Mouse (Mus musculus) CH12.LX (cell line): ENCODE data around the gene Camta1.

ENCODE experiments used
- CTCF ChIP-seq, 2 experiments: IDR thresholded peaks in 1 of 2; conservative IDR thresholded peaks in 1 of 2; 2 replicates each; pipeline ENCODE4 v1.5.1; 2011 to 2012; ENCODE audit warnings: low read depth in 2 of 2, low read length in 2 of 2, improper control_type of control experiment in 1 of 2, inconsistent platforms in 1 of 2, mild to moderate bottlenecking in 1 of 2, moderate library complexity in 1 of 2
- ELF1 ChIP-seq: IDR thresholded peaks from 2 replicates; pipeline ENCODE4 v1.6.1; 2014; ENCODE audit warnings: low read depth, mild to moderate bottlenecking, inconsistent platforms, low read length, improper control_type of control experiment
- GABPA ChIP-seq: IDR thresholded peaks from 2 replicates; pipeline ENCODE4 v1.6.1; 2012; ENCODE audit warnings: low read depth, low read length, improper control_type of control experiment, inconsistent platforms; ENCODE audit not compliant: insufficient replicate concordance
- JUND ChIP-seq: conservative IDR thresholded peaks from 2 replicates; pipeline ENCODE4 v1.6.1; 2011; ENCODE audit warnings: low read depth, low read length, improper control_type of control experiment
- MEF2A ChIP-seq: IDR thresholded peaks from 2 replicates; pipeline ENCODE4 v1.6.1; 2014; ENCODE audit warnings: low read depth, mild to moderate bottlenecking, inconsistent platforms, low read length, improper control_type of control experiment, borderline replicate concordance
- NRF1 ChIP-seq: IDR thresholded peaks from 2 replicates; pipeline ENCODE4 v1.6.1; 2014; ENCODE audit warnings: low read depth, mild to moderate bottlenecking, inconsistent platforms, low read length, improper control_type of control experiment, moderate library complexity
- POLR2A ChIP-seq: IDR thresholded peaks from 2 replicates; pipeline ENCODE4 v1.6.1; 2011; ENCODE audit warnings: low read depth, mild to moderate bottlenecking, improper control_type of control experiment, low read length
- POLR2AphosphoS2 ChIP-seq: IDR thresholded peaks from 2 replicates; pipeline ENCODE4 v1.6.1; 2011; ENCODE audit warnings: low read depth, low read length, improper control_type of control experiment
- TBP ChIP-seq: conservative IDR thresholded peaks from 2 replicates; pipeline ENCODE4 v1.6.1; 2011; ENCODE audit warnings: low read depth, low read length, improper control_type of control experiment
- USF1 ChIP-seq: IDR thresholded peaks from 2 replicates; pipeline ENCODE4 v1.6.1; 2014; ENCODE audit warnings: low read depth, mild to moderate bottlenecking, inconsistent platforms, low read length, improper control_type of control experiment
- ZKSCAN1 ChIP-seq: IDR thresholded peaks from 2 replicates; pipeline ENCODE4 v1.6.1; 2012; ENCODE audit warnings: low read depth, inconsistent platforms, low read length, improper control_type of control experiment, borderline replicate concordance
- ZMIZ1 ChIP-seq: IDR thresholded peaks from 2 replicates; pipeline ENCODE4 v1.6.1; 2012; ENCODE audit warnings: low read depth, mild to moderate bottlenecking, inconsistent platforms, low read length, improper control_type of control experiment
- ZNF384 ChIP-seq: IDR thresholded peaks from 2 replicates; pipeline ENCODE4 v1.6.1; 2012; ENCODE audit warnings: low read depth, low read length, improper control_type of control experiment, inconsistent platforms

- TF ChIP-seq ZMIZ1 (no peak), CTCF (conservative IDR thresholded peaks at IDR 0.05 in 1 of 2, IDR thresholded peaks at IDR 0.05 in 1 of 2; ENCODE audit: low read depth in 2 of 2, low read length in 2 of 2) (no peak), NRF1 (no peak), ZNF384 (no peak), ELF1 (no peak), JUND (no peak), POLR2AphosphoS2 (no peak), GABPA (no peak), MEF2A (no peak), ZKSCAN1 (no peak), TBP (no peak), POLR2A (no peak), USF1 (no peak)
Measured at GRCm38 (mm10) chr4:151411016-151411415, 450.7 kb downstream of the Camta1 start.
